Comparison of ENCODE assay signal across 29 mouse cellular contexts in the genomic region with DNA sequence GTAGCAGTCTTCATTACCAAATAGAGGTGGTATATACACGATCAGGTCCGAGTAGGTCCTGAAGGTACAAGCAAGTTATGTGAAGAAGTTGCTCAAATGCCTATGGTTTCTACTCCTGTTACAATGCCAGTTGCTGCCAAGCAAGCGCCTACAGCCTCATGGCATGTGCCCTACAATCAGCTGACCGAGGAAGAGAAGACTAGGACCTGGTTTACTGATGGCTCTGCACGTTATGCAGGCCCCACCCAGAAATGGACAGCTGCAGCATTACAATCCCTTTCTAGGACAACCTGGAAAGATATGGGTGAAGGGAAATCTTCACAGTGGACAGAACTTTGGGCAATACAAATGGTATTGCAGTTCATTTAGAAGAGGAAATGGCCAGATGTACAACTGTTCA.
"Had no signal": no experiment of that assay in that cellular context is flagged by ENCODE, and none has a peak within 500 bp of the region (broad histone marks: within the 10 kb centered on the region; RNA-seq: fewer than 3 reads in every experiment).

No protein-coding gene starts in this region.

- H3K36me3 ChIP-seq: limb, embryonic 12.5 days; limb, embryonic 13.5 days; limb, embryonic 15.5 days; liver, embryonic 12.5 days; liver, embryonic 13.5 days; liver, embryonic 15.5 days; lung, embryonic 15.5 days; midbrain, embryonic 10.5 days; midbrain, embryonic 12.5 days; midbrain, embryonic 13.5 days; midbrain, embryonic 15.5 days; neural tube, embryonic 12.5 days had no signal

- DNase-seq: left cerebral cortex, postnatal 4 days; liver; liver, embryonic 13.5 days; liver, postnatal 0 days; lung, adult 18-20 months; lung, adult 2 months; lung, embryonic 14.5 days; lung, postnatal 10 days; lung, postnatal 14 days; lung, postnatal 36 days; lung, postnatal 4 days; midbrain, embryonic 14.5 days had no signal

- H3K27ac ChIP-seq: limb, embryonic 10.5 days; limb, embryonic 12.5 days; limb, embryonic 13.5 days; limb, embryonic 15.5 days; liver, embryonic 12.5 days; liver, embryonic 13.5 days; liver, embryonic 14.5 days; liver, embryonic 15.5 days; lung, embryonic 15.5 days; macrophage; midbrain, embryonic 10.5 days; midbrain, embryonic 12.5 days; midbrain, embryonic 13.5 days; midbrain, embryonic 15.5 days; neural tube, embryonic 12.5 days had no signal

- H3K4me2 ChIP-seq: limb, embryonic 12.5 days; limb, embryonic 13.5 days; limb, embryonic 15.5 days; liver, embryonic 11.5 days; liver, embryonic 12.5 days; liver, embryonic 13.5 days; liver, embryonic 15.5 days; lung, embryonic 14.5 days; lung, embryonic 15.5 days; midbrain, embryonic 11.5 days; midbrain, embryonic 12.5 days; midbrain, embryonic 13.5 days; midbrain, embryonic 15.5 days; neural tube, embryonic 12.5 days had no signal

- H3K27me3 ChIP-seq: limb, embryonic 12.5 days; limb, embryonic 13.5 days; limb, embryonic 15.5 days; liver, embryonic 13.5 days; liver, embryonic 15.5 days; lung, embryonic 15.5 days; megakaryocyte, embryonic 14.5 days; midbrain, embryonic 12.5 days; midbrain, embryonic 13.5 days; midbrain, embryonic 15.5 days; neural tube, embryonic 12.5 days had no signal

- H3K4me3 ChIP-seq: limb, embryonic 10.5 days; limb, embryonic 12.5 days; limb, embryonic 13.5 days; limb, embryonic 15.5 days; liver, embryonic 12.5 days; liver, embryonic 13.5 days; liver, embryonic 15.5 days; lung, embryonic 15.5 days; megakaryocyte, embryonic 14.5 days; midbrain, embryonic 10.5 days; midbrain, embryonic 12.5 days; midbrain, embryonic 13.5 days; midbrain, embryonic 15.5 days; neural tube, embryonic 12.5 days had no signal
